Mouse (Mus musculus) retina, embryonic 14.5 days (tissue): Measurements from ENCODE around the gene Gdf1.

Experiments used
- DNase-seq: peaks from one replicate; pipeline ENCODE4 v3.0.0-alpha.2; 2015; ENCODE audit warnings: low spot score

Gdf1 gene

GRCm38 (mm10) chr8:70330741-70331364, 1.2 kb downstream of the Gdf1 start:
- peak; percentile 70 for DNase-seq

GRCm38 (mm10) chr8:70331526-70331925, 1.9 kb downstream of the Gdf1 start:
- peak; percentile 19 for DNase-seq

- peak; percentile 87 for DNase-seq
Observed at GRCm38 (mm10) chr8:70332070-70332877, 2.7 kb downstream of the Gdf1 start.

- no peak for DNase-seq
Observed at GRCm38 (mm10) chr8:70332878-70333202, 3.2 kb downstream of the Gdf1 start.

GRCm38 (mm10) chr8:70338931-70339330, 9.3 kb downstream of the Gdf1 start:
- DNase-seq: no peak

- DNase-seq: no peak
Observed at GRCm38 (mm10) chr8:70340659-70341058, 11.0 kb downstream of the Gdf1 start.

- DNase-seq: no peak
Observed at GRCm38 (mm10) chr8:70342007-70342406, 12.4 kb downstream of the Gdf1 start.

GRCm38 (mm10) chr8:70343076-70343475, 13.5 kb downstream of the Gdf1 start:
- no peak for DNase-seq

GRCm38 (mm10) chr8:70343696-70344095, 14.1 kb downstream of the Gdf1 start:
- DNase-seq: peak; percentile 75

- no peak for DNase-seq
Observed at GRCm38 (mm10) chr8:70344279-70344678, 14.7 kb downstream of the Gdf1 start.

GRCm38 (mm10) chr8:70347443-70347842, 17.8 kb downstream of the Gdf1 start:
- no peak for DNase-seq

GRCm38 (mm10) chr8:70347860-70348420, 18.3 kb downstream of the Gdf1 start:
- no peak for DNase-seq

- DNase-seq: no peak
Observed at GRCm38 (mm10) chr8:70351035-70351999, 21.7 kb downstream of the Gdf1 start.

- DNase-seq: no peak
Observed at GRCm38 (mm10) chr8:70352000-70352384, 22.4 kb downstream of the Gdf1 start.

- DNase-seq: peak; percentile 36
Observed at GRCm38 (mm10) chr8:70352657-70353151, 23.1 kb downstream of the Gdf1 start.

GRCm38 (mm10) chr8:70353194-70353817, 23.7 kb downstream of the Gdf1 start, which contains the start of gene Upf1:
Gene Upf1, minus strand, starts transcription at chr8:70353278.
- peak; percentile 99 for DNase-seq

- DNase-seq: no peak
Observed at GRCm38 (mm10) chr8:70354004-70354403, 24.4 kb downstream of the Gdf1 start.

GRCm38 (mm10) chr8:70356111-70356510, 26.5 kb downstream of the Gdf1 start:
- DNase-seq: no peak

- no peak for DNase-seq
Observed at GRCm38 (mm10) chr8:70359411-70359810, 29.8 kb downstream of the Gdf1 start.

GRCm38 (mm10) chr8:70360769-70361168, 31.2 kb downstream of the Gdf1 start:
- no peak for DNase-seq

GRCm38 (mm10) chr8:70361484-70362032, 31.9 kb downstream of the Gdf1 start:
- no peak for DNase-seq
